In the genomic region with DNA sequence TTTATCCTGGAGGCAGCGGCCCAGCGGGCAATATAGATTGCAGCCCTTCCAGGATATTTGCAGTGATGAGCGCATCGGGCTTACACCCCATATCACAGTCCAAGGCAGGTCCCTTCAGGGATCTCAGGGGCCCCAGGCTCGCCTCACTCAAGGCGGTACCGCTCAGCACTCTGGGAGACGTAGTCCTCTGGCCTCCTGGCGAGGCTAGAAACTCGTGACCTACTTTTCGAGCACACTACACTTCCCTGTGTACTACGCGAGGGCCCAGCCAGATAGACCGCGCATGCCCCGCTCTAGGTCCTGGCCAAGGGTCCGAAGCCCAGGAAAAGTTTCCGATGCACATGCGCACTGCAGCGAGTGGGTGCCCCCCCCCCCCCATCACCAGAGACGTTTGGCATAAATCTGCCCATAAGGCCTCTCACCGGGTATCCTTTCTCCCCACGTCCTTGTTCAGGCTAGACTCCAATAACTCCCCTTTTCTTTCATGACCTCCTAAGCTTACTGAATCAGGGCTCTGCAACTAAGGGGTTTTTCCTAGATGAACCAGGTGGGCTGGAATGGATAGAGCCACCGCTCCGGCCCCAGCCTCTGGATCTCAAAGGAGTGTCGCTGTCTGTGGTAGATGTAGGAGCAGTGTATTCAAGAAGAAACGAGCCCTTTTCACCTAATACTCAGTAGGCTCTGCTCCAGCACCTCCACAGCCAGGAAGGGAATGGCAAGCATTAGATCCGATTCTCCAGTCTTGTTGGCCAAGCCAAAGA, we compare ENCODE assay signal across 8 mouse cellular contexts. TPM values are rescaled to one million over a fixed set of nuclear protein-coding genes. Genes with fewer than 3 reads are reported as not detected.
A peak's percentile ranks its signal among the peaks of the same experiment; 100 is the strongest.
DNase-seq lines count a peak whose midpoint lies in the region; ATAC-seq and TF ChIP-seq lines count a peak whose summit lies in the region.

No protein-coding gene starts in this region.

- no peak for TF ChIP-seq CTCF in spleen, adult 2 months (IDR thresholded peaks at IDR 0.05; ENCODE audit: extremely low read depth, insufficient read depth, insufficient read length, insufficient replicate concordance)

- TF ChIP-seq POLR2A in spleen, adult 2 months (IDR thresholded peaks at IDR 0.05; ENCODE audit: low read depth, low read length) = no peak

- under 1% methylated on average over 28 of the region's 28 CpGs for WGBS in embryonic facial prominence, embryonic 11.5 days
- under 1% methylated on average over 28 of the region's 28 CpGs for WGBS in limb, embryonic 13.5 days
- WGBS in midbrain, embryonic 15.5 days = under 1% methylated on average over 28 of the region's 28 CpGs
- 1% methylated on average over 28 of the region's 28 CpGs for WGBS in spleen, adult 2 months

- peak; percentile 96 for DNase-seq in 416B (ENCODE audit: low read depth)
- peak; percentile 89 for DNase-seq in adrenal gland, postnatal 25 days
- peak; percentile 93 for DNase-seq in embryonic facial prominence, embryonic 11.5 days (ENCODE audit: low spot score)
- peak; percentile 99 for DNase-seq in heart, adult 11 months
- DNase-seq in kidney, adult 11 months = peak; percentile 92
- peak; percentile 72 to 80 for DNase-seq in spleen, adult 2 months (ENCODE audit: low read depth in 1 of 2, low spot score in 2 of 2)

- ATAC-seq in embryonic facial prominence, embryonic 11.5 days (replicated peaks; ENCODE audit: insufficient number of reproducible peaks, low FRiP score, low TSS enrichment, low read depth) = peak; percentile 89
- ATAC-seq in limb, embryonic 13.5 days (ENCODE audit: low FRiP score, low read depth) = peak; percentile 85
- peak; percentile 89 for ATAC-seq in midbrain, embryonic 15.5 days (replicated peaks)

- H3K4me1 ChIP-seq in embryonic facial prominence, embryonic 11.5 days (ENCODE audit: control insufficient read depth, insufficient read depth, low read length) = no peaks in the 10 kb centered on the region
- peaks cover 18% of the 10 kb centered on the region for H3K4me1 ChIP-seq in limb, embryonic 13.5 days
- peaks cover 38% of the 10 kb centered on the region for H3K4me1 ChIP-seq in midbrain, embryonic 15.5 days
- H3K4me1 ChIP-seq in spleen, adult 2 months (ENCODE audit: control insufficient read depth, insufficient read depth, insufficient read length) = peaks cover 2% of the 10 kb centered on the region; the same call in 1 of the 2 replicates

- peak overlapping the region; percentile 83 for H3K9ac ChIP-seq in embryonic facial prominence, embryonic 11.5 days (replicated peaks; ENCODE audit: low read length)
- H3K9ac ChIP-seq in limb, embryonic 13.5 days = peak overlapping the region; percentile 96
- H3K9ac ChIP-seq in midbrain, embryonic 15.5 days = peak overlapping the region; percentile 72

- H3K27ac ChIP-seq in embryonic facial prominence, embryonic 11.5 days (replicated peaks; ENCODE audit: low read depth, low read length) = no peak overlapping the region
- peak overlapping the region; percentile 95 for H3K27ac ChIP-seq in limb, embryonic 13.5 days
- peak overlapping the region; percentile 95 for H3K27ac ChIP-seq in midbrain, embryonic 15.5 days
- H3K27ac ChIP-seq in spleen, adult 2 months (ENCODE audit: insufficient read depth, low read length) = peak overlapping the region; percentile 100

- peak overlapping the region; percentile 76 for H3K4me2 ChIP-seq in embryonic facial prominence, embryonic 11.5 days (ENCODE audit: low read depth, low read length)
- peak overlapping the region; percentile 96 for H3K4me2 ChIP-seq in limb, embryonic 13.5 days (replicated peaks)
- peak overlapping the region; percentile 78 for H3K4me2 ChIP-seq in midbrain, embryonic 15.5 days

- no peaks in the 10 kb centered on the region for H3K9me3 ChIP-seq in embryonic facial prominence, embryonic 11.5 days (replicated peaks; ENCODE audit: control insufficient read depth, low read length)
- no peaks in the 10 kb centered on the region for H3K9me3 ChIP-seq in limb, embryonic 13.5 days
- H3K9me3 ChIP-seq in midbrain, embryonic 15.5 days = no peaks in the 10 kb centered on the region

- peak overlapping the region; percentile 81 for H3K4me3 ChIP-seq in embryonic facial prominence, embryonic 11.5 days (ENCODE audit: low read depth, low read length)
- H3K4me3 ChIP-seq in limb, embryonic 13.5 days = peak overlapping the region; percentile 91
- peak overlapping the region; percentile 88 for H3K4me3 ChIP-seq in midbrain, embryonic 15.5 days
- peak overlapping the region; percentile 76 for H3K4me3 ChIP-seq in spleen, adult 2 months (ENCODE audit: extremely low read depth, insufficient read depth, insufficient read length)

- no peaks in the 10 kb centered on the region for H3K27me3 ChIP-seq in embryonic facial prominence, embryonic 11.5 days (ENCODE audit: control insufficient read depth, insufficient read depth, low read length)
- H3K27me3 ChIP-seq in limb, embryonic 13.5 days = no peaks in the 10 kb centered on the region
- H3K27me3 ChIP-seq in midbrain, embryonic 15.5 days (replicated peaks) = no peaks in the 10 kb centered on the region
- H3K27me3 ChIP-seq in spleen, adult 2 months (ENCODE audit: control insufficient read depth, insufficient read depth, low read length) = no peaks in the 10 kb centered on the region

- H3K36me3 ChIP-seq in embryonic facial prominence, embryonic 11.5 days (replicated peaks; ENCODE audit: control insufficient read depth, insufficient read depth, low read depth, low read length) = no peaks in the 10 kb centered on the region; the same call in 1 of the 2 replicates
- peaks cover 28% of the 10 kb centered on the region for H3K36me3 ChIP-seq in limb, embryonic 13.5 days
- peaks cover 6% of the 10 kb centered on the region for H3K36me3 ChIP-seq in midbrain, embryonic 15.5 days (replicated peaks)
- H3K36me3 ChIP-seq in spleen, adult 2 months (ENCODE audit: control insufficient read depth, insufficient read depth, low read length) = peaks cover 7% of the 10 kb centered on the region

RNA-seq across cellular contexts. Expression of a gene that starts 2.4 kb away (rescaled TPM):
- total RNA-seq in adrenal gland, postnatal 25 days (2021) = 72.3 and 86.1 TPM in 2 replicates
- 10.7 and 11.1 TPM in 2 replicates for polyA plus RNA-seq in embryonic facial prominence, embryonic 11.5 days (2014; fragmentation: Nextera tagmentation; extraction: Ambion mirVana)
- polyA plus RNA-seq in limb, embryonic 13.5 days (2015; fragmentation: Nextera tagmentation; extraction: Ambion mirVana) = 24.6 and 26.0 TPM in 2 replicates
- polyA plus RNA-seq in midbrain, embryonic 15.5 days (2015; fragmentation: Nextera tagmentation; extraction: Ambion mirVana) = 16.5 and 18.5 TPM in 2 replicates
- polyA plus RNA-seq in spleen, adult 2 months (2012; rRNA removed) = 24.8 and 36.6 TPM in 2 replicates

RNA-seq across cellular contexts. Expression of a gene that starts 15.5 kb away (rescaled TPM):
- total RNA-seq in adrenal gland, postnatal 25 days (2021) = 53.8 and 58.7 TPM in 2 replicates
- polyA plus RNA-seq in embryonic facial prominence, embryonic 11.5 days (2014; fragmentation: Nextera tagmentation; extraction: Ambion mirVana) = 194 and 213 TPM in 2 replicates
- 151 and 158 TPM in 2 replicates for polyA plus RNA-seq in limb, embryonic 13.5 days (2015; fragmentation: Nextera tagmentation; extraction: Ambion mirVana)
- 124 and 134 TPM in 2 replicates for polyA plus RNA-seq in midbrain, embryonic 15.5 days (2015; fragmentation: Nextera tagmentation; extraction: Ambion mirVana)
- 22.7 and 29.8 TPM in 2 replicates for polyA plus RNA-seq in spleen, adult 2 months (2012; rRNA removed)

RNA-seq across cellular contexts. Expression of a gene that starts 15.9 kb away (rescaled TPM):
- total RNA-seq in adrenal gland, postnatal 25 days (2021) = 641 and 903 TPM in 2 replicates
- 144 and 153 TPM in 2 replicates for polyA plus RNA-seq in embryonic facial prominence, embryonic 11.5 days (2014; fragmentation: Nextera tagmentation; extraction: Ambion mirVana)
- polyA plus RNA-seq in limb, embryonic 13.5 days (2015; fragmentation: Nextera tagmentation; extraction: Ambion mirVana) = 142 and 156 TPM in 2 replicates
- polyA plus RNA-seq in midbrain, embryonic 15.5 days (2015; fragmentation: Nextera tagmentation; extraction: Ambion mirVana) = 265 and 271 TPM in 2 replicates
- 68.7 and 80.4 TPM in 2 replicates for polyA plus RNA-seq in spleen, adult 2 months (2012; rRNA removed)

RNA-seq across cellular contexts. Expression of a gene that starts 54.0 kb away (rescaled TPM):
- 111 and 146 TPM in 2 replicates for total RNA-seq in adrenal gland, postnatal 25 days (2021)
- polyA plus RNA-seq in embryonic facial prominence, embryonic 11.5 days (2014; fragmentation: Nextera tagmentation; extraction: Ambion mirVana) = 11.4 and 13.1 TPM in 2 replicates
- 25.4 and 26.0 TPM in 2 replicates for polyA plus RNA-seq in limb, embryonic 13.5 days (2015; fragmentation: Nextera tagmentation; extraction: Ambion mirVana)
- 24.0 and 25.2 TPM in 2 replicates for polyA plus RNA-seq in midbrain, embryonic 15.5 days (2015; fragmentation: Nextera tagmentation; extraction: Ambion mirVana)
- polyA plus RNA-seq in spleen, adult 2 months (2012; rRNA removed) = 21.2 and 21.9 TPM in 2 replicates
